Mouse (Mus musculus) skeletal muscle tissue, adult 2 months (tissue): ENCODE data around the gene Lhfpl3.
"Not testable (repeated sequence)": the region's sequence is repeated elsewhere in the genome, so short reads cannot be mapped to it uniquely, and the experiment has no call there.

ENCODE experiments used
- DNase-seq: peaks from one replicate; pipeline ENCODE4 v3.0.0-alpha.2; 2012; ENCODE audit warnings: low read depth, low spot score

Gene Lhfpl3

DNA sequence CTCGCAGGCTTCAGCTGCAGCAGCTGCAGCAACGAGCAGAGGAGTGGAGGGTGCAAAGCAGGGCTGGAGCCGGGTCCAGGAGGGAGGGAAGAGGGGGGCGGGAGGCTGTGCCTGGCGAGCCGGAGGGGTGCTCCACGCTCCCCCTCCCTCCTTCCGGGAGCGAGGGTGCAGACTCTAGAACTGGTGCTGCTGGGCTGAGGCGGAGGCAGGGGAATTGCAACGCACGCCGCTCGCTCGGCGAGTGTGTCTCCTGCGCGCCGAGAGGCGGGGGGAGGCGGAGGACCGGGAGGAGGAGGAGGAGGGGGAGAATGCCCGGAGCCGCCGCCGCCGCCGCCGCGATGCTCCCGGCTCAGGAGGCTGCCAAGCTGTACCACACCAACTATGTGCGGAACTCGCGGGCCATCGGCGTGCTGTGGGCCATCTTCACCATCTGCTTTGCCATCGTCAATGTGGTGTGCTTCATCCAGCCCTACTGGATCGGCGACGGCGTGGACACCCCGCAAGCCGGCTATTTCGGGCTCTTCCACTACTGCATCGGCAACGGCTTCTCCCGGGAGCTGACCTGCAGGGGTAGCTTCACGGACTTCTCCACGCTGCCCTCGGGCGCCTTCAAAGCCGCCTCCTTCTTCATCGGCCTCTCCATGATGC lies at the start of gene Lhfpl3:
Lhfpl3 (plus strand) TSS at position 175 of the 648 bp plus-strand sequence.
- no peak for DNase-seq

DNA sequence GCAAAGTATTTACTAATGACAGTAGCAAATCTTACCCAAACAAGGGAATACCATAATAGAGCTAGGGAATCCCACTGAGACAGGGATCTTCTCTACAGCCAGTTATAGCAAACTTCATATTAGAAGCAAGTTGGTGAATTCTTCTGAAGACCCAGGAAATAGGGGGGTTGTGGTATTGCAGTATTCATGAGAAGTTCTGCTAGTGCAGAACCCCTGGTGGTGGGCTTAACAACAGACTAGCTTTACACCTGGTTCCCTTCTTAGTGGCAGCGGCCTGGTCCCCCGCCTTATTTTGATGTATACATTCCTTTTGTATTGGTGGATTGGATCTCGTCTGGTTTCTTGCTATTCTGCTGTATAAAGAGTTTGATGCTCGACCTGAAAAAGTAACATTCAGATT lies 39.6 kb upstream of the Lhfpl3 start:
- not testable (repeated sequence) for DNase-seq

DNA sequence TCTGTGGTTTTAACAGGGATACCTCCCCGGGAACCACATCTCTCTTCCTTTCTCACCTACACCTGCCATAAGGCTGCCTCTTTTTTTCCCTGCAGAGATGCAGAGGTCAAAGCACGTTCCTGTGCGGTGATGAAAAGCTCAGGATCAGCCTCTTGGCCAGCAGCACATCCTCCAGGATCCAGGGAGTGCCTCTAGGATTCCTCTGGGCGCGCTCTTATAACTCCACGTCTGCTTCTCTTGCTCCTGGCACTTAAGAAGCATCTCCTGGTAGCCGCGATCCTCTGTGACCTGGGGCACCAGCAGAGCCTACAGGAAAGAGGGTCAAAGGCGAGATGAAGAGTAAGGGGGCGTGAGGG lies 352 bp upstream of the Lhfpl3 start:
- no peak for DNase-seq

DNA sequence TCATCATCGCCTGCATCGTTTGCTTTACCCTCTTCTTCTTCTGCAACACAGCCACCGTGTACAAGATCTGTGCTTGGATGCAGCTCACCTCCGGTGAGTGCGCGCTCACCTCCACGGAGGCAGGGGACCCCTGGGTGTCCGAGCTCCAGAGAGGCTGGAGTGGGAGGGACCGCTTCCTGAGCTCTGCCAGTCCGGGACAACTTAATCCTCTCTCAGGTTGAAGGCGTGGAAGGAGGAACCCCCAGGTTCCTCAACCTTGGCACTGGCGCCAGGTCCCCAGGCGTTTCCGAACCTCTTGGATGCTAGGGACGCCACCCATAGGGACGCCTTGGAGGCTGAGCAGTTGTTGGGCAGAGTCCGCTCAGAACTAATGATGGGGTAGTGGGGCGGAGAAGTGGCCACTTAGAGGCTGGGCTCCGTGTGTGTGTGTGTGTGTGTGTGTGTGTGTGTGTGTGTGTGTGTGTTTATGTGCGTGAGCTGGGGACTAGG lies 718 bp downstream of the Lhfpl3 start:
- no peak for DNase-seq

- no peak for DNase-seq
Observed at GRCm38 (mm10) chr5:22747305-22747704, 1.4 kb downstream of the Lhfpl3 start.

GRCm38 (mm10) chr5:22757261-22757660 lies 11.4 kb downstream of the Lhfpl3 start:
- no peak for DNase-seq

- no peak for DNase-seq
Observed at GRCm38 (mm10) chr5:22770726-22771125, 24.9 kb downstream of the Lhfpl3 start.

- no peak for DNase-seq
Observed at GRCm38 (mm10) chr5:22795361-22795760, 49.5 kb downstream of the Lhfpl3 start.

DNA sequence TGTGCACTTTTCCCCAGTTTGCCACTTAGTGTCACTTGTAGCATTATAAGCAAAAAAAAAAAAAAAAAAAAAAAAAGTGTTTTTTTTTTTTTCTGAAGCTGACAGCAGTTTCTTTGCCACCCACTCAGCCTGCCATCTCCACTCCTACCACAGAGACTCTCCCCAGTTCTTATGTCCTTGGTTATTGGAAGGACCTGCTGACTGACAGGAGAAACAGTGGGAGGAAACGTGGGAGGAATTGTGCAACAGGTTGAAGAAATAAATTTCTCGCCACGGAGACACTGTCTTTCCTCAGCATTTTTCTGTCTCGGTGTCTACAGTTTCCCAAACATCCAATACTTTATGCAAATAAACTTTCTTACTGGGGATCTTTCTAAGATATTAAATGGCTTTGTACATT lies 67.6 kb downstream of the Lhfpl3 start:
- DNase-seq, result no peak

GRCm38 (mm10) chr5:22829822-22830450 lies 84.1 kb downstream of the Lhfpl3 start:
- DNase-seq, result no peak

DNA sequence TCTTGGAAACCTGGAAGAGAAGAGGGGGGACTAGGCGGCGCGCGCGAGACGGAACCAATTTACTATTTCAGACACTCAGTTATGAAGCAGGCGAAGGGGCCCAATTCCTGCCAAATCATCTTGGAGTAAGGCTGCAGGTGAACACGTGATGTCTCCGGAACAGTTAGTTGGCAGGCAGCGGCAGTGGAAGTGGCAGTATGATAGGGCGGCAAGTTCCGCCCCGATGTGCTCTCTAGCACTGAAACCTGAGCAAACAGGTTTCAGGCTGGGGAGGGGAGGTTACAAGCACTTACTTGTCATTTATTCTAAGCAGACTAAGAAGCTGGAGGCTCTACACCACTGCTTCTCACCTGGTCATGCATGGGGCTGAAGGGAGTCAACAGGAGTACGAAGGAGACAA lies 105.7 kb downstream of the Lhfpl3 start:
- no peak for DNase-seq

GRCm38 (mm10) chr5:22853503-22853902 lies 107.6 kb downstream of the Lhfpl3 start:
- no peak for DNase-seq

GRCm38 (mm10) chr5:22856480-22856879 lies 110.6 kb downstream of the Lhfpl3 start:
- DNase-seq, result no peak

- no peak for DNase-seq
Observed at GRCm38 (mm10) chr5:22861399-22861798, 115.5 kb downstream of the Lhfpl3 start.

GRCm38 (mm10) chr5:22869031-22869430 lies 123.2 kb downstream of the Lhfpl3 start:
- DNase-seq, result no peak

DNA sequence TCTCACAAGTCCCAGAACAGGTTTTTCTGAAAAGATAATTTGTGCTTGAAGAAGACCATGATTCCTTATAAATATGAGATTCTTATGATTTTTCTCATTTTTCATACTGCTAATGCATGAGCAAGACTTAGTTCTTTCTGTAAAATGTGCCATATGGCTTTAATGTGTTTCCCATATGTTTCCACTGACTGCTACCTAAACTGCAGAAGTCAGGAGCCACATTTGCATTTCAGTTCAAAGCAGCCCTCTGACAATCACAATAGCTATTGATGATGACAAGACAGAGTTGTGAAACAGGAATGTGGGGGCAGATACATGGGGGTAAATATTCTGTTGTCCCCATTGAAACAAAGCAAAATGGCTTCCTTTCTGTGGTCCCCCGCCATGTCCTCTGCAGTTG lies 126.6 kb downstream of the Lhfpl3 start:
- DNase-seq, result no peak

DNA sequence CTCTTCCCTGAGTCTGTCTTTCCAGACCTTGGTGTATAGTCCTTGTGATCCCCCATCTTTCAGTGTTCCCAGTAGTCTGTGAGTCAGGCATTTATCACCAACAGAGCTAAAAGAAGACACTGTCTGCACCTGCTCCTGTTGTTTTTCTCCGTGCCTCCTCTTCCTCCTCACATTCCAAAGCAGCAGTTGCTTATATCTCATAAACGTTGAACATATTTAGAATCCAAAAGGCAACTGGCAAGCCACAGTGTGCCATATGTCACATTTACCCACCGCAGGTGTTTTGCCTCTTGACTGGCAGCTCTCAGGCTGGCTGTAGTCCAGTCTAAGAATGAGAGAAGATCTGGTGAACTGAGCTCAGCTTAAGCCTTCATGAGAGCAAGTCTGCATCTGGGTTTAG lies 142.5 kb downstream of the Lhfpl3 start:
- DNase-seq, result no peak

DNA sequence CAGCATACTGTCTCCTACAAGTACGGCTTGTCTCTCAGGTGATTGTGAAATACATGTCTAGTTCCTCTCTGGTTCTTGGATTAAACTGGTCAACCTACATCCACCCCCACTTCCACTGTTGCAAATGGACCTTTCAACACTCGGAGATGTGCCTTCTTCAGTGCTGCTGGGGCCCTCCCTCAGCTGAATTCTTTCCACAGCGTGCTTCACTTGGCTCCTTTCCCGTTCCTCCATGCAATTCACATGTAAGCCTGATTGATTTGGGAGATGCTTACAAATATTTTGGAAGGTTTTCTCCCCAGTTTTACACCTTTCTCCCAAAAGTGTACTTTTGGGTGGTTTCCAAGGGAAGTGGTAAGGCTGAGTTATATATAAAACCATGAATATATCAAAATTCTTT lies 143.6 kb downstream of the Lhfpl3 start:
- no peak for DNase-seq

DNA sequence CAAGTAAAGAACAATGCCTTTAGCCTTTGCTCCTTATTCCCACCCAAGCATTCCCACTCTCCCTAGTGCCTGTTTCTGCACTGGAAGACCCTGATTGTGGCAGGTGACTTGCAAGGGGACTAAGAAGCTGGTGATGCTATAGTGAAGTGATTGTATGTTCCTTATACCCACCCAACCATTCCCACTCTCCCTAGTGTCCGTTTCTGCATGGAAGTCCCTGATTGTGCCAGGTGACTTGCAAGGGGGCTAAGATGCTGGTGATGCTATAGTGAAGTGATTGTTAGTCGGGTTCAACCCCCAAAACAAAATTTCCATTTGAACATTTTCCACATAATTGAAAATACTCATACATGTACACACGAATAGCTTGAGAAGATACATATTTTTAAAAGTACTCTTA lies 151.4 kb downstream of the Lhfpl3 start:
- DNase-seq, result no peak

GRCm38 (mm10) chr5:22897656-22898289 lies 151.9 kb downstream of the Lhfpl3 start:
- DNase-seq, result no peak

DNA sequence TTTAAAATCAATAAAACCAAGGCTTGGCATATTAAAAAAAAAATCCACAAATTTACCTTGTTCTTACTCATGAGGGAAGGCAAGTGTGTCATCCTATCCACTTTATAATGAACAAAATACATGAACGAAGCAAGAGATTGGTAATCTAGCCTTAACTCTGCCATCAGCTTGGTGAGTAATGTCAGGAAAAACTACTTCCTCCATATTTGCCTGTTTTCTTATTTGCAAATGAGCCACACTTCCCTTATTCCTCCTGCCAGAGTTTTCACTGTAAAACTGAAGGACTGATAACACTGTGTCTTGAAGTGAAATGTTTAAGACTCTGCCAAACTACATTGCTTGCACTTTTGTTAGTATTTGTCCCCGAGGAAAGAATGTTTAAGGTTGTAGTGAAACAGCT lies 152.7 kb downstream of the Lhfpl3 start:
- no peak for DNase-seq

GRCm38 (mm10) chr5:22899913-22900312 lies 154.1 kb downstream of the Lhfpl3 start:
- DNase-seq, result no peak

GRCm38 (mm10) chr5:22917197-22917596 lies 171.3 kb downstream of the Lhfpl3 start:
- DNase-seq, result peak; percentile 4
